Mouse (Mus musculus) embryo, embryonic 11.5 days (tissue): ENCODE results near the gene Frmd6.

Source experiments
- DNase-seq: peaks from one replicate; pipeline ENCODE4 v3.0.0-alpha.2; 2012; ENCODE audit warnings: low read depth, low spot score

Frmd6 gene

DNA sequence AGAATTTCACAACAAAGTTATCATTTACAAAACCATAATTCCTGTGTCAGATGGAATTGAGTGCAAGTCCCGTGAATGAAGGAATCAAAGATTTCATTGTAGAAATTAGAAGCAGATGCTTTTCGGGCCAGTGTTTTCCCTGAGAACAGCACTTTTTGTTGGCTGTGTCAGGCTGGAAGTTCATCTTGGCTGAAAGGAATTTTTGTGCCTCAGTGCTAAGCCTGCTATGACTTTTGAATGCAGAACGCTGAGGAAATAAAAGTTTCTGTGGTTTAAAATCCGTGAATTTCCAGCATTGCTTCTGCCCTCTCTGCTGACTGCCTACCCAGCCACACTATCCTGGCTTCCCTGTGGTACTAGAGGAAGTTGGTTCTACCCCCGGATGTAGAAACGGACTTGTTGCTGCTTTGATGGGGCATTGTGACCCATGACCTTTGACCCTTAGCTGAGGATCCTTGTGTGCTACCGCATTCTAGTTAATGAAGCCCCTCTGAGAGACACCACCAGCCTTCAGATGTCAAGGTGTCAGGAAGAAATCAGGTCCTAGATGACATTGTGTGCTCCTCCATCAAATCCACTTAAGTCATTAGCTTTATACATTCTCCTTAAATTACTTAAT is 26.1 kb downstream of the Frmd6 start:
- DNase-seq = no peak

DNA sequence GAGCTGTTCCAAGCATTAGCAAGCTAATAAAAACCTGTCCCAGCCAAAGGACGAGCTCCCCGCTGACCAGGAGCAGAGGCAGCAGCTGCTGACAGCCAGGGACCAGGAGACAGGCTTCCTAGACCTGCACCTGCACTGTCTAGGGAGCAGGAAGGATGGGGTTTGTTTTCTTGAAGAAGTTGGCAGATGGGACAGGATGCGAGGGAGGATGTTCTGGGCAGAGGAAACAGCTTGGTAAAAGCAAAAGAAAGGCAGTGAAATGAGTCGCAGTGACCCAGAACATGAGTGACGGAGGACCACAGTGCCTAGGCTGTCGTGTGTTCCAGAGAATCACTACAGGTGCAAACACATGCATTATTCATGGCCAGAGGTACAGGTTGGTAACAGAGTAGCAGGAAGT is 27.7 kb downstream of the Frmd6 start:
- no peak for DNase-seq

DNA sequence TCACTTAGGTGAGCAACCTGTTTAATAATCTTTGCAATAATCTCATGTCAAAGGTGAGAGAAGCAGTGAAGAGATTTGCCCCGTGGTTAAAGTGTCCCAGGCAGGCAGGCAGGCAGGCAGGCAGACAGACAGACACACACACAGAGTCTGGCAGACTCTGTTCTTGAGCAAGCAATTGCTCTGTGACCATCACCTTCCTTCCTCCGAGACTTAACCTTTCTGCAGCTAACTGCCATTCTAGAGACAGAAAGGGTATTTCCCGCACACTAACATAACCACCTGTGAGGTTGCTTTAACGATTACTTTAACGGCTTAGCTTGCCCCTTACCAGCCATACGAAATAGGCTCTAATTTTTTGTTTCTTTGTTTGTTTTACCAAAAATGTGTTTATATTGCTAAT is 30.4 kb downstream of the Frmd6 start:
- no peak for DNase-seq

DNA sequence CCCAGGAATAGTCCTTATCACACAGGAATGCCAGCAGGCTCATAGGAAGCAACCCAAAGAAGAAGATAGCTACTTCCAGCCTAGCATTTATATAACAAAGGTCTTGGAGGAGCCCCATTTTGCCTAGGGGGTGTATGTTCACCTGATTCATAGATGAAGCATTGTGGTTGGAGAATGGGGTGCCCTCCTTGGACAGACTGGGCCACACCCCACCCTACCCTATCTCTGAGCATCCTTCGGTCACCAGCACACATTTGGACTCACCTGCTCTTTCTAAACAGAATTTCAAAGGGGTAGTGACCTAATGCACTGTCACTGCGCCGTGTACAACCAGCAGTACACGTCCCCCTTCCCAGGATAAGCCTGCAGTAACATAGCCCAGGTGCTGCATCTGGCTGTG is 31.5 kb downstream of the Frmd6 start:
- DNase-seq = no peak

DNA sequence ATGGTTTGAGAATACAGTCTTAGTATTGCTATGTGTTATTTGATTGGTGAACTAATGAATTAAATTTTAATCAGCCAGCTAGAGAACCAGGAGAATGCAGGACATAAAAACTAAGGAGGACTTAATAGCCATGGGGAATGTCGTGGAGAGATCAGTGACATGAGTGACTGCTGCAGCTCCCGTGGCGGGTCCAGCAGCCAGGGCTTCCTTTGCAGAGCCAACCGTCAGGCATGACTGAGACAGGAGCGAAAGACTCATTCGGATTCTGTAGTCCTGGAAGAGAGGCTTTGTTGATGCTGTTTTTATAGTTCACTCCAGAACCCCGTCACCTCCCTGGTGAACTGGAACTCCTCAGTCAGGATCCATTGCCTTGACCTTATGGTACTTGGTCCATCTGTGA is 38.0 kb downstream of the Frmd6 start:
- DNase-seq = no peak

DNA sequence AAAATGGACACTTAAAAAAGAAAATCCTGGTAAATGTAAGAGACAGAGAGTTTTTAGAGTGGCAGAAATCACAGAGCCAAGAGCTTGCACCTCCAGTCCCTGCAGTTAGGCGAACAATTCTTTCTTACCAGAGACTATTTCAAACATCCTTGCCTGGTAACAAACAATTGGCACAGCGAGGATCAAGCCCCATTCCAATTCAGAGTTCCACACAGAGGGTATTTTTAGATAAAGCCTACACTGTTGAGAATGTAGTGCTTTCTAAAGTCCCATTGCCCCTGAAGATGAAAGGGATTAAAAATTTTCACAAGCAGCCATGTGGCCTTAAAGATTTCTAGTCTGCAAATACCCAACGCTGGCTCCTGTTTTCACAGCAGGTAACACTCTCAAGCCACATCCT is 42.5 kb downstream of the Frmd6 start:
- no peak for DNase-seq

DNA sequence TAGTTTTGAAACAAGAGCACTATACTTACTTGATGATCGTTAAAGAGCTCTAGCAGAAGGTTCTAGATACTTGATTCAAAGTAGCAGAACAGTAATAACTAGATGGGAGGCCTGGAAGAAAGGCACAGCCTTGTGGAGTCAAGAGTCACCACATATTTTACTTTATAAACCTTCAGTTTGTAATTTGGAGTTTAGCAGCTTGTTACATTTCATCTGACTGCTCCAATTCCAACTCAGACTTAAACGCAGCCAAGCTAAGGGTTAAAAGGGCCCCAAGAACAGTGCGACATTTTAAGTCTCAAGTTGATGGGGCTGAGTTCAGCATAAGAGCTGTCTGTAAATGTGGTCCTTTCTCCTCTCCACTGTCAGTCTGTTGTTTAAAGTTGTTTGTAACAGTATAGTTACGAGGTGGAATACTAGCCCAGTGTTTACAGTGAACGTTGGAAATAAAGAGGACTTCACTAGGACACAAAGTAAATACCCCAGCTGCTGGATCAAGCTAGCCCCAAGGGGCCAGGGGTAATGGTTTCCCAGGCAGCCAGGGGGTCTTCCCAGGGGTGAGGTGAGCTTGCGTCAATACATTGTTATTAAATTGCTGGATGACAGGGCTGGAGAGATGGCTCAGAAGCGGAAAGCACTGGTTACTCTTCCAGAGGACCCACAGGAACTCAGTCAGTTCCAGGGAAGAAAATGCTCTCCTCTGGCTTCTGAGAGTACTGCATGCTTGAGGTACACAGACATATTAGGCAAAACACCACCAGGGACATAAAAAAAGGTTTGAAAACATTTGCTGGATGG is 43.1 kb downstream of the Frmd6 start:
- DNase-seq = no peak

DNA sequence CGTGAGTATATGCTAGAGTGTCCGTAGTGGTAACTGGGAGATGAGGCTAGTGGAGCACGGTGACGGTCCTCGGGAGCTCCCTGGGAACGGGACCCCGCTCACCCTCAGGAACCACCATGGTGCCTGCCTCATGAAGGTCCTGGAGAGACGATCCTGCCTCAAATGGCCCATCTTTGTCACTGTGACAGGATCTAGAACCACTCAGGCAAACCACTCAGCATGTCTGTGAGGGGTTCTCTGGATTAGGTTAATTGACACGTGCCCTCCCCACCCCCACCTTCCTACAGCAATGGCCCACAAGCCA is 43.6 kb downstream of the Frmd6 start:
- DNase-seq = no peak

DNA sequence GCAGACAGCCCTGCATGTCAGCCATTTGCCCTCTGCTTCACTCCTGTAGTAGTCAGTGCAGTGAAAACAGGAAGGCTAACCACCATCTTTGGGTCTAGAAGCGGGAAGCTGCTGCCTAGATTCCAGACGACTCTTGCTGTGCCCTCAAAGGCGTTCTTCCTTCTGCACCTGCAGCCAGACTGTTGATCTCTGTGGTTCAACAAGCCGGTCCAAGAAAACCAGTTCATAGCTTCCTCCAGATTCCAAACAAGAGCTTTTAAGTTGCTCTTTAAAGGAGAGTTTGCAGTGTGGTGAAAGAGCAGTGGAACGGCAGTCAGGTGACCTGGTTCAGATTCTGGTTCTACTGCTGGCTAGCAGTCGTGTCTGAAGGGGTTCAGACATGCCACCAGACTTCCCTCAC is 48.2 kb downstream of the Frmd6 start:
- no peak for DNase-seq

DNA sequence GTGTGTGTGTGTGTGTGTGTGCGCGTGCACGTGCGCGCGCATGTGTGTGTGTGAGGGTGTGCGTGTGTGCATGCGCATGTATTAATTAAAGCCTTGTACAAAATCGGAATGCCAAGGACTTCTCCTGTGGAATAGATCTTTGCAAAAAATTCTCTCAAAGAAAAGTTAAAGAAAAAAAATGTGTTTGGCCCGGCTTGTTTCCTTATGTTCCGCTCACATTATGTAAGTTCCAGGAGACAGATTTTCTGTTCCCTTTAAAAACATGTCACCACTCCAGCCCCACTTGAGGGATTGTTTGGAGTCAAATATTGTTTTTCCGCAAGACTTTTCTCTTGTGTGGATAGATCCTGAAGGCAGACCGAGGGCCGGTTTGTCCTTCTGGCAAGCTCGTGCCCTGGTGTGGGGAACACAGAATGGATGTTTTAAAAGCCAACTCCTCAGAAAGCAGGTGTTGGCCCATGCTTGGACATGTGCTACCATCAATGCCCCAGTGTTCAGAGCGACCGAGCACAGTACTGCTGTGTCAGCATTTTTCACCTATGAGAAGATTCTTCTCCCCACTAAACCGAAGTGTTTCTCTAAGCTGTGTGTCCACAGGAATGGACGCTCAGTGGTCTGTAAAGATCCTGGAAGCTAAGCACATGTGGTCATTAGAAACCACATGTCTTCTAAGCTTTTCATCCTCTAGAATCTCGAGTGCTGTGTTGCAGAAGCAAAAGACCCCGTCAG is 51.1 kb downstream of the Frmd6 start:
- no peak for DNase-seq

DNA sequence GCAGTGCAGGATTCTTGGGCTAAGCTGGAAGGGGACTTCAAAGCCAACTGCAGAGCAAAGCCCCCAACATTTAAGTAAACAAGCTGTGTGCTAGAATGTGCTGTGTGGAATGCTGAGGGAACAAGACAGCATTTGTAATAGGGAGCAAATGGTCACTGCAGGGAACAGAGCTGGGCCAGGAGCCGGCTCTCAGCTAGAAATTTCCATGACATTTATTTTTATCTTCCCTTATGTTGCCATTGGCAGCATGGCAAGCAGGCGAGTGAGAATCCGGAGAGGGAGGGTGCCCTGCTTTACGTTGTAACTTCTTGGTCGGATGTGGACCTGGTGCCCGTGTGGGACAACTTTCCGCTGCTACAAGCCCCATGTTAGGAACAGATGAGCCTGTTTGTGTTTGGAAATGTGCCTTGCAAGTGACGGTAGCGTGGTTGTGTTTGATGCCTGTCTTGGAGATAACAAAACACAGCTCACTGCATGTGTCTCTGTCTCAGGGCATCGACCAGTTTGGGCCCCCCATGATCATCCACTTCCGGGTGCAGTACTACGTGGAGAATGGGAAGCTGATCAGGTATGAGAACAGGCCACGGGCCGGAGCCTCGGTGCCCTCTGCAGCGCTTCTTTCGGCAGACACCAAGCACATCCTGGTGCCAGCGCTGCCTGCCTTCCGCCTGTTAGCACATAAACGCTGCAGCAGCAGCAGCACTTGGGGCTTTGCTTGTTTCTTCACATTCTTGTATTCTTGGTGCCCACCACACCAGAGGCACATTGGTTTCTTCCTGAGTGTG is 52.8 kb downstream of the Frmd6 start:
- DNase-seq = no peak

DNA sequence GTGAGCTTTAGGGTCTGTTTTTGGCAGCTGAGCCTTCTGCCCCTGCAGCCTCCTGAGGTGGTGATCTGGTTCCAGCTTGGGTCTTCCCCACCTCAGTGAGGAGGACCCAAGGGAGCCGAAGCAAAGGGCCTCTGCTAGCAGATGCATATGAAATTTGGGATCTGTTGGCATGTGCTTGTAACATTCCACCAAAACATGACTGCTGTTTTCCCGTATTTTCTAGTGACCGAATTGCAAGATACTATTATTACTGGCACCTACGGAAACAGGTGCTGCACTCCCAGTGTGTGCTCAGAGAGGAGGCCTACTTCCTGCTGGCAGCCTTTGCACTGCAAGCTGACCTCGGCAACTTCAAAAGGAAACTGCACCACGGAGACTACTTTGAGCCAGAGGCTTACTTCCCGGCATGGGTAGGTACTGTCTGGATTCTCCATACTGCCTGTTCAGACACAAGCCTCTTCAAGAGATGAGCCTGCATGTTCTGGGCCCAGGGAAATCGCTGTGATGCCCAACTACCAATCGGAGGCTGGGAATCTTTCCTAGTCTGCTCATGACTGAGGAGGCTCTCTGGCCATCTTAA is 55.2 kb downstream of the Frmd6 start:
- DNase-seq = no peak

DNA sequence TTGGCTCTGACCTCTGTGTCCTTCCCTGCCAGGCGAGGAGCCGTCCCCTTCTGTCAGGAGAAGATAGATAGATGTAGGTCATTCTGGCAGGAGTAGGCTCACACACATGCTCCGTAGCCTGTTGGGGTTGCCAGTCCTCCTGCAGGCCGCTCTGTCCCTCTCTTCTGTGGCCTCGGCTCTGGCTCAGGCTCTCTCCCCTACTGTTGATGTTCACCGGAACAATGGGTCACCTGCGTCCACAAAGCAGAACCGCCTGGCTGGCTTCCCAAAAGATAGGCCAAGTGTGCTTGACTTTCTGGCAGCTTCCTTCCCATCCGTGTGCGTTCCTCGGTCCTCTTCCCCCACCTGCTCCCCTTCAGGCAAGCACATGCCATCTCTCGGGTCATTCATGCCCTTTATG is 56.0 kb downstream of the Frmd6 start:
- no peak for DNase-seq

DNA sequence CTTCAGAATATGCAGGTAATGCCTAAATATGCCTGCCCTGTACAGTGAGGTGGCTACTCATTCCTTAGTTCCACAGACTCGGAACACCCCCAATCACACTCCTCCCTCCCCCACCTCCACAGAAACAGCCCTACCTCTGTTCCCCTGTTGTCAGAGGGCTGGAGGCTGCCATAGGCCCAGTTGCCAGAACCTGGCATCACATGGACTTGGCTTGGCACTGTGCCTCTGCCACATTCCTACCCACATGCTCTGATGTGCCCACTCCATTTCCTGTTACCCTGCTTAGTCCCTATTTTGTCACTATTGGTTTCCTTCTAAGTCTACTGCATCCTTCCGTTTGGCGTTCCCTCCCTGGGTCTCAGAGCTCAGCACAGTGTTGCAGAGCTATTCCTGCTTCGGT is 56.5 kb downstream of the Frmd6 start:
- DNase-seq = no peak

DNA sequence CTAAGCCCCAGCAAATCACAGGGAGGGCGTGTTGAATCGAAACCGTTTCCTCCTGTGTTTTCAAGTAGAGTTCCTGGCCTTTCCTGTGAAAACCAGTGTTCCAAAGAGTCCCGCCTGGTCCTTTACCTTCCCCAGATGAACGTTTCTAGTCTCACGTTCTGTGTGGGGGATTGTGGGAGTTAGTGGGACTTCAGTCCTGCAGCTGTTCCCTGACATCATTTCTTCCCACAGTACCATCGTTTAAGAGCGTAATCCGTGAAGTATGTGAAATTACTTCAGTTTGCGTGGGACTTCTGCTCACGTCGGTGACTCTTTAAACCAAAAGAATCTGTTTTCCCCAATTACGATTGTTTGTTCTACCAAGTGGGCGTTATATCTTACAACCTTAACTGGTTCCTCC is 57.8 kb downstream of the Frmd6 start:
- no peak for DNase-seq

DNA sequence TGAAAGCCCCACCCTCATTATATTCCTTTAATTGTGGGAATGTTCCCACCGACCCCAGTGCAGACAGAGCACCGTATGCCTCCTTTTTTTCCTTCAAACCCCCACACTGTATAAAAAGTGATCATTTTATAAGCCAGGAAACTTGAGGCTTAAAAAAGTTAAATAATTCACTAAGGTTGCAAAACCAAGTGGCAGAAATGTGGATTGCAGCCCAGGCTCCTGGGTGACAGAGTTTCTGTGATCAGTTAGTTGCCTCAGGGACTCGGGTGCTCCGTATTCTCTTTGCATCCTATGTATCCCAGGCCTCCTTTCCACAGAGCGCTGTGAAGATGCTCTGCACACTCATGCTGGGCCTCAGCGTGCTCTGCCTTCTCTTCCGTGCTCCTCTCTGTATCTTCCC is 58.8 kb downstream of the Frmd6 start:
- no peak for DNase-seq

DNA sequence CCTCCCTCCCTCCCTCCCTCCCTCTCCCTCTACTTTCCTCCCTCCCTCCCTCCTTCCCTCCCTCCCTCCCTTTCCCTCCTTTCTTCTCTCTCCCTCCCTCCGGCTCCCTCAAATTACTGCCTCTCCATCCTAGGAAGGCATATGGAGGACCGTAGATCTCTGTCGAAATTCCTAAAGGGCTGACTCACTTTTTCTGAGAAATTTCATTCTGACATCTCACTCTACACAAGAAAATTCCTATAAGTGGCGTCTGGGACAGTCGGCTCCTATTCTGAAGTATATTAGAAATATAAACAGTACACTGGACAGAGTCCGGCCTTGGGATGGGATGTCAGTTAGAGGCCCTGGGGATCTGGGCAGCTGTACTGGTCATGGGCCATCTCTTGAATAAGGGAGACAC is 59.7 kb downstream of the Frmd6 start:
- DNase-seq = no peak

DNA sequence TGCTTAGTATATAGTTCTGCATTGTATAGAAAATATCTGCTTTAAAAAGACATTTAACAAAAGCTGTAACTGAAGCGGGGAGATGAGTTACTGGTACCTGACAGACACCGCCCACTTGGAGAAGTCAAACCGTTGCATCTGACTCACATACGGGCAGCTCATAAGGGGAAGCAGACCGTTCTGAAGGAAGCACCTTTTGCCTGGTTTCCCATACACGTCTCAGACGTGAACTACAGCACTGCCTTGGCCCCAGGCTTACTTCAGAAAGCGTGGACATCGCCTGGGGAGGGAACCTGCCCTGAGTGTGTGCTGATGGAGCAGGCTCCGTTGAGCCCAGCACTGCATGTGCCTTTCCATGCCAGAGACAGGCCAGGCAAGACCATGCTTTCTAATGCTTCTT is 60.3 kb downstream of the Frmd6 start:
- DNase-seq = no peak

DNA sequence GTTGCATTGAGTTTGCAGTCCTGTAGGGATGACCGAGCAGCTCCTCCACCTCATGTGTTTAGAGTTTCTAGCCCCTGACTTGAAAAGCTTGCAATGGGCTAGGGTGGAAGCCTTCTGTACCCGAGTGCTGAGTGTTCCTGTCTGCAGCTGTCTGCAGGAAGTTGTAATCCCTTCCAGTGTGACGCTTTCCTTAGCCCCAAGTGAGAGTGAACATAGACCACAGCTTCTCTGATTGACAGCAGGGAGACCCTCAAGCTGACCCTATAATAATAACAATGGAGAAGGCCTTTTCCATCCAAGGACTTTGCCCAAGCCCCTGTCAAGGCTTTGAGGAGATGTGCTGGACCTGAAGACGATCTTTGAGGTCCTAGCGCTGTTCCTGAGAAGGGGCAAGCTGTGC is 65.1 kb downstream of the Frmd6 start:
- no peak for DNase-seq

DNA sequence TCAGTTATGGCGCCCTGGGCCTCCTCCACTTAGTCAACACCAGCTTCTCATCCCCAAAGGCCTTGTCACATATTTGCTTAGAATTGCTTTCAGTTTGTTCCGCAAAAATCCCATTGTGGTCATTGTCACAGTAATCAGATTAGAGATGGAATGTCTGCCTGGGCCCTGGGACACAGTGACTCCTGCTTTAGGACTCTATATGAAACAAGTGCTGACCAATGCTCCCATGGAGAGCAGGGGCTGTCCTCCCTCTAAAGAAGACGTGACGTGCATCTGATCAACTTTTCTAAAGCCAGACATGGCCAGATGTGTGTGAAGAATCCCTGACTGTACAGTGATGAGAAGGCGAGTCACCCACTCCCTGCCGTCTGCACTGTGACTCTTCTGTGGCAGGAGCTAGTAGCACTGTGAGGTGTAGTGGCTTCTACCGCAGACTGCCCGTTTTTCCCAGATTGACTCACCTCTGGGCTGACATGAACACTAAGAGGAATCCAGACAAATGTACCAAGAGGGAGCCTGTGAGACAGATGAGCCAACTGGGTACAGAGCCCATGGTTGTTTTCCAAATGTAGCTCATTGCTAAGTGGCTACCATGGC is 65.7 kb downstream of the Frmd6 start:
- DNase-seq = no peak

DNA sequence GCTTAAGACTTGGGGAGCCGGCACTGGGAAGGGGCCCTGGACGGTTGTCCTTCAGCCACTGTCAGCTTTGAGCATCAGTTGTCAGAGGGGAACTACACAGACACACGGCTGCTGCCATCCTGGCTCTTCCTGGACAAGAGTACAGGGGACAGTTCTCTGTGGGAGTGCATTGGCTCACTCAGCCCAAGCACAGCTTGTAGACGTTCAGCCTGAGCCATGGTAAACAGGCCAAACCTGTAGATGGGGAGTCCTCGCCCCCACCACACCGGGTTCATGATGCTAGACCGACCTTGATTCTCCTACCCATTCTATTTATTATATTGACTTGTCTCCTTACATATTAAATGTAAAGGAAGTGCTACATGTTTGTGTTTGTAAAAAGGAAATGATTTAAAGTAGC is 70.0 kb downstream of the Frmd6 start:
- no peak for DNase-seq

DNA sequence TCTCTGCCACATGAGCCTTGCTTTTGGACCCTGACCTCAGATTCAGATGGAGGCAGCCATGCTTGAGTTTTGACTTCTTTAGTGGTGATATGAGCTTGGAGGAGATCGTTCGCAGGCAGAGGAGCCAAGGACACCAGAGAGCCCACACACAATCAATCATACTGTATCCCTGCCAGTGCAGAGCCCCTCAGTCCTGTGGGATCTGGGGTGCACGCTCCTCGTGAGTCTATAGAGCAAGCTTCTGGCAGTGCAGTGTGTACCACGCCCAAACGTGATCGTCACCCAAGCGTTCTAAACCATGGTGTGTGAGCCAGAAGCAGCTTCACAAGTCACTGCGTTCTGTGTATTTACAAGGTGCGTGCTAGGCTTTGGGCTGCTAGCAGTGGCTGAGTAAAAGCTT is 70.8 kb downstream of the Frmd6 start:
- no peak for DNase-seq
